Mouse (Mus musculus) megakaryocyte progenitor cell, adult 5-6 weeks (primary cell): ENCODE results near the gene Ces4a. TPM values are rescaled to one million over a fixed set of nuclear protein-coding genes. Genes with fewer than 3 reads are reported as not detected.
"Not testable (repeated sequence)": the region's sequence is repeated elsewhere in the genome, so short reads cannot be mapped to it uniquely, and the experiment has no call there.

ENCODE experiments used
- ATAC-seq: replicated peaks from 2 replicates; pipeline ENCODE4 v1.8.0; 2016; ENCODE audit warnings: mild to moderate bottlenecking, moderate TSS enrichment, inconsistent platforms; ENCODE audit not compliant: poor library complexity
- total RNA-seq, 2 experiments: library from RNA; stranded (forward) in 1 of 2; stranded (reverse) in 1 of 2; fragments of 157-497, 149-512 nt in 1 of 2; fragments of 200-1000 nt in 1 of 2; gene quantifications; 2 replicates each; pipeline versions ENCODE4 v1.2.3 to v1.2.4; 2015 to 2017

The Ces4a gene
- total RNA-seq (2015) = not detected in 2 replicates
- total RNA-seq (2017) = not detected in 2 replicates

DNA sequence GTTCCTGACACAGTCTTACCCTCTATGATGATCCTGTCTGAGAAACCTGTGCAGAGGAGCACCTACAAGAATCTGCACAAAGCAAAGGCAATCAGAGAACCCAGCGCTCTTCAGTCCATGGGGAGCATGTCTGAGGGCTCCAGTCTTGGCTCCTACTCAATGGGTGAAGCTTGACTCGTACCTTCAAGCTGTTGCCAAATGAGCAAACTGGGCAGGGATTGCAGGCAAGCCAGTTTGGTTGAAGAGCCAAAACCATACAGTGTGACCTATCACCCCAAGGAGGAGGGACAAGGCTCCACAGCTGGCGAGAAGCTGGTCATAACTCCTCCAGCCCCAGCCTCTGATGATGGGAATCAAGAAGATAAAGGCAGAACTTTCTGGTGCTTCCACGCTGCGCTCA, at the start of gene Ces4a:
Ces4a (plus strand) TSS at position 292 of the 400 bp plus-strand sequence.
- no peak for ATAC-seq

GRCm38 (mm10) chr8:105083449-105084050, 48.0 kb upstream of the Ces4a start, which contains the start of gene Ces3b:
Ces3b (plus strand) TSS chr8:105083753.
- no peak for ATAC-seq

DNA sequence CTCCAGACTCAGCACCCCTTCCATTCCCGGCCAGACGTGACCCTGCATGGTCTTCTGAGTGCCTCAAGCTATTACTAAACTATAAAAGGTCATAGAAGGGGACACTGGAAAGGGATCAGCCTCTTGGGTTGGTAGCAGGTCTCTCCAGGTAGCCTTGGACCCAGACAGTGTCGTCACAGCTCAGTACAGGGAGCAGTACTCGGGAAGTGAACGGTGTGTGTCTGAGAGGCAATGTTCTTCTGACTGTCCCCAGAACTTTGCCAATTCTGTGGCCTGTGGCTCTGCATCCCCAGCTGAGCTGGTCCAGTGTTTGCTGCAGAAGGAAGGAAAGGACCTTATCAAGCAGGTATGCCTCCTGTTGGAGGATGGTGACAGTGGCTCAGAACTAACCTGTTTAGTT, 43.4 kb upstream of the Ces4a start:
- not testable (repeated sequence) for ATAC-seq

GRCm38 (mm10) chr8:105088581-105088980, 43.0 kb upstream of the Ces4a start:
- no peak for ATAC-seq

DNA sequence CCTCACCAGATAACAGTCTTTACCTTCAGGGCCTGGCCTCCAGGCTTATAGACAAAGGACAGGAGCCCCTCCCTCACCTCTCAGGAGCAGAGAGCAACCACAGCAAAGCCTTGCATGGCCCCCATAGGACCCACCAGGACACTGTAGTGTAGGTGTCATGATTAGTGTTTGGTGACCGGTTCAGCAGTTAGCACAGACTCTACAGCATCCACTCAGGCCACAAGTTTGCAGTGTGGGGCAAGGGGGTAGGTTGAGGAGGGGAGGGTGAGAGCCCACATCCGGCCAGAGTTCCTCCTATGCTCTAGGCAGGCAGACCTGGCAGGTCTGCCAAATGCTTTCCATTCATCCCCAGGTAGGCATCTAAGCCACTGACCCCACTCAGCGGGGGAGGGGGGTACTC, 37.6 kb upstream of the Ces4a start:
- no peak for ATAC-seq

DNA sequence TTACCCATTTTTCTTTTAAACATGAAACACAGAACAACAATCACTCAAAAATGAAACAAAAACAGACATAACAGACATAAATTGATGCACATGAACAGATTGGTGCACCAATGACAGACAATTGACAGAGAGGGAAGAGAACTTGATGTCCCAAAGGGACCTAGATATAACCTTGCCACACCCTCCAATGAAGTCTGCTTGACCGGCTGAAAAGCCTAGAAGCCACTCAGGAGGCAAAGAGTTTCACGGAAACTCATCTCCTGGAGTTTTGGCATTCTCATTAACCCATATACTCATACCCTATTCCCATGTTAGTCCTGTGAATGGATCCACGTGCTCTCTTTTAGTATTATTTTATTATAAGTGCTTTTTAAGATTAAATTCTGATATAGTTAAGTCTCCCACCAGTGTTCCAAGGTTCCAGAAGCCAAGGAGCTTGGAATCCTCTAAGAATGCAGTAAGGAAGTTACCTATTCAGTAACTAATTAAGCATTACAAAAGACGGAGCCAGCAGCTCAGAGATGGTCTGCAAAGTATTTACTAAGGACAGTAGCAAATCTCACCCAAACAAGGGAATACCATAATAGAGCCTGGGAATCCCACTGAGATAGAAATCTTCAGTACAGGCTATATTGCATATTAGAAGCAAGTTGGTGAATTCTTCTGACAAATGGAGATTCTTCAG, 29.4 kb upstream of the Ces4a start:
- not testable (repeated sequence) for ATAC-seq

DNA sequence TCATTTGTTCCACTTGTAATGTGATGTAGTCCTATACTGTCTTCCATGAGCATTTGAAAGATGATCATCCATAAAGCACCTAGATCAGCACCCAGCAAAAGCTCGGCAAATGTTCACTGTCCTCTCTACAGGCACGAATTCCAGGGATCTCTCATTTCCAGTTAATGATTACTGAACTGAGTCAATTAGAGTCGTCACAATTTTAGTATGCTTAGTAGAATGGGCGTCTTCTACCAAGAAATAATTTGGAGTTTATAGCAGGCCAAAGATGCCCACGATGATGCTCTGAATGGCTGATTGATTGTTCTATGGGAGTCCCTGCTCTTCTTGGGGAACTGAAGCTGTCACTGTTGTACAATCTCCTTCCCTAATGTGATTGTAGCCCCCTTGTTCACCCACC, 27.9 kb upstream of the Ces4a start:
- ATAC-seq = not testable (repeated sequence)

DNA sequence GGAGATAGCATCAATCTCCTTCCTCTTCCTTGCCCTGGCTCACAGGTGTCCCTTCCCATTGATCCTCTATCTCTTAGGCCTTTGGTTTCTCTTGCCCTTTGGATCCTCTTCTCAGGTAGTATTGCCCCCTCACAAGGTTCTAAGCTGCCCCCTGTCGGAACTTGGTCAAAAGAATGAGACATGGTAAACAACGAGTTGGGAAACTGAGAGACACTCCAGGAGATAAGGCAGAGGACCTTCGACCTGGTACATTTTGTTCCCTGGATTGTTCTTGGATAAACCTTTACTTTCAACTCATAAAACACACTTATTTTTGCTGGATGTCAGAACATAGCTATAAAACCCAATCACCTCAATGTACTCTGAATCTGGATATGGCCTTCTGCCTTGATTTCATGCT, 27.4 kb upstream of the Ces4a start:
- no peak for ATAC-seq

- no peak for ATAC-seq
Measured at GRCm38 (mm10) chr8:105129864-105130263, 1.7 kb upstream of the Ces4a start.

DNA sequence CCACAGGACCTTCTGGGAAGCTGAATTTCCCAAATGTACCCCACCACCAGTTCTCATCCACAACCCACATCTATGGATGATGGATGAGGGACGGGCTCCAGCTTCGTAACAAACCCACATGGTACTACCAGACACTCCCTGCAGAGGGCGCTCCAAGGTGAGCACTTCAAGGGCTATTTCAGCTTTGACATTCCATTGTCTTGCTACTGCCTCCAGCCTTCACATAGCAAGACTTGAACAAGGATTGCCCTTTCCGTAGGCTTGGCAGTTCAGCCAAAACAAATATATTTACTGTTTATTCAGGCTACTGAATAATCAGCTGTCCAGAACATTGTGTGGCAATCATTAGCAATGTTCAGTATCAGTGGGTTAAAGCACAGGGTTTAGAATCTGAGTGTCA, 6.8 kb downstream of the Ces4a start:
- peak; percentile 92 for ATAC-seq

DNA sequence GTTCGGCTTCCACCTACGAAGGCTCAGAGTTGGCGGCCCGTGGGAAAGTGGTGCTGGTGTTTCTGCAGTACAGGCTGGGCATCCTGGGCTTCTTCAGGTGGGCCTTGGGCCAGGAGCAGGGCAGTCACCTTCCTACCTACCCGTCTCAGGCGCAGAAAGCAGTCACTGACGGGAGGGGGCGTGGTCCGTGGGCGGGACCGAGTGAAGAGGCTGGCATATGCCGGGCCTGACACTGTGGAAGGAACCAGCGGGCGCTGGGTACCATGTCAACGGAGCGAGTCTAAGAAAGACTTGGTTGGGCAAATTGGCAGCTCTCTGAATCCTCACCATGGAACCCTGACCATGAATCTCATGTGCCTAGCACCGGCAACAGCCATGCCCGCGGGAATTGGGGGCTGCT, 10.8 kb downstream of the Ces4a start:
- ATAC-seq = peak; percentile 71; the same call in 1 of the 2 replicates

- no peak for ATAC-seq
Measured at GRCm38 (mm10) chr8:105151654-105152053, 20.1 kb downstream of the Ces4a start.

GRCm38 (mm10) chr8:105152623-105153398, 21.2 kb downstream of the Ces4a start:
- ATAC-seq = peak; percentile 33; the same call in 1 of the 2 replicates

GRCm38 (mm10) chr8:105154316-105154715, 22.7 kb downstream of the Ces4a start:
- ATAC-seq = no peak

GRCm38 (mm10) chr8:105155091-105155745, 23.6 kb downstream of the Ces4a start:
- ATAC-seq = no peak

GRCm38 (mm10) chr8:105157555-105157954, 26.0 kb downstream of the Ces4a start:
- peak; percentile 83 for ATAC-seq

DNA sequence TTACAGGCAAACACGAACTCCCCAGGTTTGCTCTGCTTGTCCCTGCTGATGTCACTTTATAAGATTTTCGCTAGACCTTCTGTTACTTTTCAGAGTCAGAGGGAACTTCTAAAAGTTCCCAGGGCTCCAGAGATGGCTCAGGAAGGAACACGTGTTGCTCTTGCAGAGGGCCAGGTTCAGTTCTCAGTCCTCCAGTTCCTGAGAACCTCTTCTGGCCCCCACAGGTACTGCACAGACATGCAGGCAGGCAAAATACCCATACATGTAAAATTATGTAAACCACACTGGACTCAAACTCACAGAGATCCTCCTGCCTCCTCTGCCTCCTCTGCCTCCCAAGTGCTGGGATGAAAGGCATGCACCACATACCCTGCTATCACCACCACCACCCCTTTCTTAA, 26.5 kb downstream of the Ces4a start:
- ATAC-seq = peak; percentile 56; the same call in 1 of the 2 replicates

DNA sequence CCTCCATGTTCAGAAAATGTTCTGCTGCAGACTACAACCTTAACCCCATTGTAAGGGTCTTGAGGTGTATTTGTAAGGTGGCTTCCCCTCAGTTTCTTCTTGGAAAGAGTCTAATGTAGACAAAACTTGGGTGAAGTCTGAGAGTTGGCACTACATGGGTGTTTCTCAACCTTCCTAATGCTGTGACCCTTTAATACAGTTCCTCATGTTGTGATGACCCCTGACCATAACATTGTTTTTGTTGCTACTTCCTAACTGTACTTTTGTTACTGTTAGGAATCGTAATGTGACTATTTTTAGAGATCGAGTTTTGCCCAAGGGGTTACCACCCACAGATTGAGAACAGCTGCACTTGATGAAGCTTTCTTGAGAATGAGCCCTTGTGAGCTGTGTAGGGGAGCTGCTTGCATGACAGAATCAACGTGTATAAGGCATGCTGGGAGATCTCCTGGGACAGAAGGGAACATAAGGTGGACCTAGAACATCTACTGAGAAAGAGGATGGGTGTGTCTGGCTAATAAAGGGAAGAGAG, 29.6 kb downstream of the Ces4a start:
- no peak for ATAC-seq

- ATAC-seq = no peak
Measured at GRCm38 (mm10) chr8:105164272-105164902, 32.8 kb downstream of the Ces4a start.

- no peak for ATAC-seq
Measured at GRCm38 (mm10) chr8:105165191-105165590, 33.6 kb downstream of the Ces4a start.
